9 mouse cellular contexts compared by ENCODE assay signal in genomic region chr9:83325910-83326309, GRCm38 (mm10).
A peak's percentile ranks its signal among the peaks of the same experiment; 100 is the strongest.
DNase-seq lines count a peak whose midpoint lies in the region; ATAC-seq and TF ChIP-seq lines count a peak whose summit lies in the region.
"Had no signal": no experiment of that assay in that cellular context is flagged by ENCODE, and none has a peak within 500 bp of the region (broad histone marks: within the 10 kb centered on the region; RNA-seq: fewer than 3 reads in every experiment).

No protein-coding gene starts in this region.

- H3K36me3 ChIP-seq in forebrain, embryonic 16.5 days (ENCODE audit: control insufficient read depth, insufficient read depth): no peaks in the 10 kb centered on the region
- no peaks in the 10 kb centered on the region for H3K36me3 ChIP-seq in kidney, adult 2 months (ENCODE audit: control insufficient read depth, insufficient read depth, low read length)
- H3K36me3 ChIP-seq: heart, embryonic 13.5 days had no signal

- peak; percentile 93 for ATAC-seq in forebrain, embryonic 16.5 days

- peak; percentile 60 for DNase-seq in embryo, embryonic 10.5 days (ENCODE audit: low spot score)
- peak; percentile 79 for DNase-seq in layer of hippocampus, postnatal 36 days
- peak; percentile 27 for DNase-seq in neural tube, embryonic 10.5 days (ENCODE audit: extremely low spot score, low spot score)
- DNase-seq in thymus, adult 18-20 months: no peak
- DNase-seq in kidney, adult 2 months: no peak
- DNase-seq in lung, adult 2 months: no peak
- no peak for DNase-seq in lung, adult 18-20 months

- peaks cover 6% of the 10 kb centered on the region for H3K4me1 ChIP-seq in forebrain, embryonic 16.5 days (replicated peaks; ENCODE audit: control insufficient read depth, insufficient read depth, low read length)
- H3K4me1 ChIP-seq in kidney, adult 2 months (ENCODE audit: control insufficient read depth, insufficient read depth, low read length): no peaks in the 10 kb centered on the region
- no peaks in the 10 kb centered on the region for H3K4me1 ChIP-seq in lung, adult 2 months (ENCODE audit: control insufficient read depth, insufficient read depth, low read length)

- H3K4me2 ChIP-seq in forebrain, embryonic 16.5 days (ENCODE audit: low read length): no peak overlapping the region
- H3K4me2 ChIP-seq: heart, embryonic 13.5 days had no signal

- H3K4me3 ChIP-seq in forebrain, embryonic 16.5 days (replicated peaks; ENCODE audit: low read length): no peak overlapping the region
- no peak overlapping the region for H3K4me3 ChIP-seq in kidney, adult 2 months (ENCODE audit: insufficient read depth, low read depth, low read length)
- no peak overlapping the region for H3K4me3 ChIP-seq in lung, adult 2 months (replicated peaks; ENCODE audit: extremely low read depth, low read depth, low read length)
- H3K4me3 ChIP-seq: heart, embryonic 13.5 days had no signal

- no peak for TF ChIP-seq CTCF in kidney, adult 2 months (conservative IDR thresholded peaks at IDR 0.05; ENCODE audit: insufficient read depth, insufficient read length, low read depth, low read length)
- no peak for TF ChIP-seq CTCF in lung, adult 2 months (IDR thresholded peaks at IDR 0.05; ENCODE audit: insufficient read depth, low read length)

- no peak for TF ChIP-seq POLR2A in kidney, adult 2 months (IDR thresholded peaks at IDR 0.05; ENCODE audit: low read depth, low read length)
- TF ChIP-seq POLR2A in lung, adult 2 months (IDR thresholded peaks at IDR 0.05; ENCODE audit: borderline replicate concordance, extremely low read depth, low read depth, low read length): no peak

- no peak overlapping the region for H3K9ac ChIP-seq in forebrain, embryonic 16.5 days (replicated peaks; ENCODE audit: low read depth, low read length)
- H3K9ac ChIP-seq: heart, embryonic 13.5 days had no signal

- H3K27ac ChIP-seq in forebrain, embryonic 16.5 days (ENCODE audit: low read length): peak overlapping the region; percentile 16
- no peak overlapping the region for H3K27ac ChIP-seq in kidney, adult 2 months (ENCODE audit: insufficient read depth, low read depth, low read length)
- H3K27ac ChIP-seq: heart, embryonic 13.5 days had no signal

- H3K27me3 ChIP-seq in forebrain, embryonic 16.5 days (replicated peaks; ENCODE audit: control insufficient read depth, insufficient read depth, low read length): no peaks in the 10 kb centered on the region
- H3K27me3 ChIP-seq in kidney, adult 2 months (replicated peaks; ENCODE audit: control insufficient read depth, insufficient read depth, low read length): no peaks in the 10 kb centered on the region

- H3K9me3 ChIP-seq in forebrain, embryonic 16.5 days (ENCODE audit: control insufficient read depth, low read length): no peaks in the 10 kb centered on the region
- H3K9me3 ChIP-seq: heart, embryonic 13.5 days had no signal

- WGBS in forebrain, embryonic 16.5 days: 8% methylated on average over 6 of the region's 6 CpGs
- 29% methylated on average over 6 of the region's 6 CpGs for WGBS in kidney, adult 2 months
- 26% methylated on average over 6 of the region's 6 CpGs for WGBS in lung, adult 2 months

Comparison
In these comparisons a context has a peak if more than half of its experiments do, and no peak if none do; other contexts are left out.
1. DNase-seq: peak in embryo, embryonic 10.5 days (single experiment), layer of hippocampus, postnatal 36 days (2 of 2) and neural tube, embryonic 10.5 days (single experiment); none in thymus, adult 18-20 months (0 of 2), kidney, adult 2 months (single experiment), lung, adult 2 months (single experiment) and lung, adult 18-20 months (0 of 2).